Mouse (Mus musculus): ENCODE data around the gene Prps1l3. TPM values are rescaled to one million over a fixed set of nuclear protein-coding genes. Genes with fewer than 3 reads are reported as not detected.
"Not testable (repeated sequence)": the region's sequence is repeated elsewhere in the genome, so short reads cannot be mapped to it uniquely, and the experiment has no call there.

Gene Prps1l3
- polyA plus RNA-seq, 1 experiment from 2014 or later: 34.4 TPM

- H3K27ac ChIP-seq (replicated peaks): no peak overlapping the region
- no peak overlapping the region for H3K4me2 ChIP-seq
- H3K4me1 ChIP-seq (replicated peaks): peaks cover 23% of the 10 kb centered on the region
- no peaks in the 10 kb centered on the region for H3K9me3 ChIP-seq (replicated peaks)
- H3K27me3 ChIP-seq: no peaks in the 10 kb centered on the region
- WGBS (ENCODE audit: insufficient replicate concordance): 83% methylated on average over 2 of the region's 2 CpGs
- H3K9ac ChIP-seq: no peak overlapping the region
- H3K36me3 ChIP-seq (replicated peaks): no peaks in the 10 kb centered on the region
- H3K4me3 ChIP-seq (replicated peaks): no peak overlapping the region
- ATAC-seq (ENCODE audit: insufficient read depth): no peak
Observed at GRCm38 (mm10) chr12:57199427-57199826, 30.8 kb upstream of the Prps1l3 start.

- Histone ChIP-seq H3K4me2 (no peak overlapping the region), H3K9me3 (replicated peaks) (no peaks in the 10 kb centered on the region), H3K9ac (no peak overlapping the region), H3K4me1 (replicated peaks) (peaks cover 18% of the 10 kb centered on the region), H3K4me3 (replicated peaks) (no peak overlapping the region), H3K27ac (replicated peaks) (0 out of 2 replicates have a peak overlapping the region, but pooled peaks have one; percentile 6), H3K27me3 (no peaks in the 10 kb centered on the region), H3K36me3 (replicated peaks) (no peaks in the 10 kb centered on the region)
- ATAC-seq (ENCODE audit: insufficient read depth): no peak
- WGBS (ENCODE audit: insufficient replicate concordance): 82% methylated on average over 3 of the region's 3 CpGs
Observed at GRCm38 (mm10) chr12:57201901-57202300, 28.3 kb upstream of the Prps1l3 start.

GRCm38 (mm10) chr12:57204276-57204851, 25.8 kb upstream of the Prps1l3 start:
- H3K27me3 ChIP-seq: no peaks in the 10 kb centered on the region
- no peak overlapping the region for H3K4me2 ChIP-seq
- H3K4me3 ChIP-seq (replicated peaks): no peak overlapping the region
- H3K9ac ChIP-seq: no peak overlapping the region
- 71% methylated on average over 4 of the region's 4 CpGs for WGBS (ENCODE audit: insufficient replicate concordance)
- peaks cover 3% of the 10 kb centered on the region; the same call in 1 of the 2 replicates for H3K4me1 ChIP-seq (replicated peaks)
- H3K9me3 ChIP-seq (replicated peaks): no peaks in the 10 kb centered on the region
- H3K36me3 ChIP-seq (replicated peaks): no peaks in the 10 kb centered on the region
- H3K27ac ChIP-seq (replicated peaks): no peak overlapping the region
- ATAC-seq (ENCODE audit: insufficient read depth): no peak

- WGBS (ENCODE audit: insufficient replicate concordance): 6% methylated on average over 30 of the region's 30 CpGs
- H3K4me2 ChIP-seq: peak overlapping the region; percentile 82
- peak overlapping the region; percentile 59 for H3K27ac ChIP-seq (replicated peaks)
- peak; percentile 77 for ATAC-seq (ENCODE audit: insufficient read depth)
- no peaks in the 10 kb centered on the region for H3K36me3 ChIP-seq (replicated peaks)
- H3K4me3 ChIP-seq (replicated peaks): peak overlapping the region; percentile 64
- H3K4me1 ChIP-seq (replicated peaks): peaks cover 13% of the 10 kb centered on the region
- H3K9me3 ChIP-seq (replicated peaks): no peaks in the 10 kb centered on the region
- H3K9ac ChIP-seq: peak overlapping the region; percentile 63
- H3K27me3 ChIP-seq: no peaks in the 10 kb centered on the region
Observed at GRCm38 (mm10) chr12:57211353-57212311, 18.6 kb upstream of the Prps1l3 start.

- 64% methylated on average over 5 of the region's 5 CpGs for WGBS (ENCODE audit: insufficient replicate concordance)
- H3K9me3 ChIP-seq (replicated peaks); ATAC-seq (ENCODE audit: insufficient read depth): not testable (repeated sequence)
Observed at GRCm38 (mm10) chr12:57212463-57212862, 17.7 kb upstream of the Prps1l3 start.

GRCm38 (mm10) chr12:57226411-57226810, 3.8 kb upstream of the Prps1l3 start:
- Histone ChIP-seq H3K4me2 (no peak overlapping the region), H3K27ac (replicated peaks) (no peak overlapping the region), H3K9me3 (replicated peaks) (no peaks in the 10 kb centered on the region), H3K4me3 (replicated peaks) (no peak overlapping the region), H3K36me3 (replicated peaks) (no peaks in the 10 kb centered on the region), H3K9ac (no peak overlapping the region), H3K27me3 (no peaks in the 10 kb centered on the region), H3K4me1 (replicated peaks) (peaks cover 16% of the 10 kb centered on the region)
- 76% methylated on average over 9 of the region's 9 CpGs for WGBS (ENCODE audit: insufficient replicate concordance)
- ATAC-seq (ENCODE audit: insufficient read depth): no peak

More at GRCm38 (mm10) chr12:57212463-57212862, 17.7 kb upstream of the Prps1l3 start:
- not testable (repeated sequence) for H3K27ac ChIP-seq (replicated peaks); H3K27me3 ChIP-seq; H3K4me3 ChIP-seq (replicated peaks); H3K9ac ChIP-seq; H3K4me2 ChIP-seq; H3K36me3 ChIP-seq (replicated peaks)
- peaks cover 13% of the 10 kb centered on the region for H3K4me1 ChIP-seq (replicated peaks)

GRCm38 (mm10) chr12:57227776-57228175, 2.4 kb upstream of the Prps1l3 start:
- Histone ChIP-seq H3K4me1 (replicated peaks) (peaks cover 24% of the 10 kb centered on the region), H3K4me2 (no peak overlapping the region), H3K9ac (no peak overlapping the region), H3K4me3 (replicated peaks) (no peak overlapping the region), H3K27ac (replicated peaks) (no peak overlapping the region), H3K9me3 (replicated peaks) (no peaks in the 10 kb centered on the region), H3K27me3 (no peaks in the 10 kb centered on the region), H3K36me3 (replicated peaks) (no peaks in the 10 kb centered on the region)
- ATAC-seq (ENCODE audit: insufficient read depth): no peak
- WGBS (ENCODE audit: insufficient replicate concordance): 82% methylated on average over 7 of the region's 8 CpGs

GRCm38 (mm10) chr12:57229703-57230102, 509 bp upstream of the Prps1l3 start:
- Histone ChIP-seq H3K36me3 (replicated peaks) (peaks cover 3% of the 10 kb centered on the region; the same call in 1 of the 2 replicates), H3K4me3 (replicated peaks) (peak overlapping the region; percentile 90), H3K4me2 (peak overlapping the region; percentile 88), H3K27ac (replicated peaks) (peak overlapping the region; percentile 94), H3K27me3 (no peaks in the 10 kb centered on the region), H3K9me3 (replicated peaks) (no peaks in the 10 kb centered on the region), H3K4me1 (replicated peaks) (peaks cover 31% of the 10 kb centered on the region), H3K9ac (peak overlapping the region; percentile 71)
- ATAC-seq (ENCODE audit: insufficient read depth): peak; percentile 51
- 19% methylated on average over 4 of the region's 4 CpGs for WGBS (ENCODE audit: insufficient replicate concordance)

- ATAC-seq (ENCODE audit: insufficient read depth): no peak
- H3K9me3 ChIP-seq (replicated peaks): no peaks in the 10 kb centered on the region
- H3K36me3 ChIP-seq (replicated peaks): peaks cover 12% of the 10 kb centered on the region; the same call in 1 of the 2 replicates
- H3K27me3 ChIP-seq: no peaks in the 10 kb centered on the region
- H3K9ac ChIP-seq: peak overlapping the region; percentile 89
- peak overlapping the region; percentile 88 for H3K4me2 ChIP-seq
- H3K4me3 ChIP-seq (replicated peaks): peak overlapping the region; percentile 90
- H3K27ac ChIP-seq (replicated peaks): peak overlapping the region; percentile 94
- peaks cover 43% of the 10 kb centered on the region for H3K4me1 ChIP-seq (replicated peaks)
- WGBS (ENCODE audit: insufficient replicate concordance): 25% methylated on average over 14 of the region's 14 CpGs
Observed at GRCm38 (mm10) chr12:57231085-57231875, 1.1 kb downstream of the Prps1l3 start.

GRCm38 (mm10) chr12:57233386-57233785, 3.2 kb downstream of the Prps1l3 start:
- no peaks in the 10 kb centered on the region for H3K27me3 ChIP-seq
- H3K36me3 ChIP-seq (replicated peaks): peaks cover 16% of the 10 kb centered on the region
- ATAC-seq (ENCODE audit: insufficient read depth): no peak
- H3K27ac ChIP-seq (replicated peaks): no peak overlapping the region
- 56% methylated on average over 5 of the region's 5 CpGs for WGBS (ENCODE audit: insufficient replicate concordance)
- peak overlapping the region; percentile 41 for H3K4me2 ChIP-seq
- H3K9ac ChIP-seq: no peak overlapping the region
- H3K9me3 ChIP-seq (replicated peaks): no peaks in the 10 kb centered on the region
- no peak overlapping the region for H3K4me3 ChIP-seq (replicated peaks)
- H3K4me1 ChIP-seq (replicated peaks): peaks cover 43% of the 10 kb centered on the region
